Mouse (Mus musculus) liver, embryonic 13.5 days (tissue): ENCODE data around the gene Cbl. TPM values are rescaled to one million over a fixed set of nuclear protein-coding genes. Genes with fewer than 3 reads are reported as not detected.

ENCODE experiments used
- ATAC-seq: fragments of 200-750 bp; cut with Nextera tagmentation; 2 replicates; pipeline ENCODE4 v1.8.0; 2017; ENCODE audit warnings: low read depth, mild to moderate bottlenecking, moderate number of reproducible peaks, moderate library complexity
- DNase-seq: peaks from one replicate; pipeline ENCODE4 v3.0.0; 2022
- H3K27ac ChIP-seq: fragments of 300-500 bp; sonication (generic); 2 replicates; pipeline ENCODE4 v1.5.1; 2015; ENCODE audit warnings: moderate library complexity, mild to moderate bottlenecking, inconsistent platforms
- H3K27me3 ChIP-seq: fragments of 300-500 bp; sonication (generic); 2 replicates; pipeline ENCODE4 v1.6.1; 2015; ENCODE audit warnings: mild to moderate bottlenecking, inconsistent platforms
- H3K36me3 ChIP-seq: fragments of 300-500 bp; sonication (generic); 2 replicates; pipeline ENCODE4 v1.6.1; 2015; ENCODE audit warnings: mild to moderate bottlenecking, inconsistent platforms
- H3K4me1 ChIP-seq: fragments of 300-500 bp; sonication (generic); replicated peaks from 2 replicates; pipeline ENCODE4 v1.6.1; 2015; ENCODE audit warnings: inconsistent platforms
- H3K4me2 ChIP-seq: fragments of 300-500 bp; sonication (generic); 2 replicates; pipeline ENCODE4 v1.6.1; 2015; ENCODE audit warnings: inconsistent platforms, mild to moderate bottlenecking, moderate library complexity
- H3K4me3 ChIP-seq: fragments of 300-500 bp; sonication (generic); replicated peaks from 2 replicates; pipeline ENCODE4 v1.5.1; 2015; ENCODE audit warnings: mild to moderate bottlenecking, inconsistent platforms
- H3K9ac ChIP-seq: fragments of 300-500 bp; sonication (generic); 2 replicates; pipeline ENCODE4 v1.6.1; 2015; ENCODE audit warnings: mild to moderate bottlenecking, inconsistent platforms
- H3K9me3 ChIP-seq: fragments of 300-500 bp; sonication (generic); replicated peaks from 2 replicates; pipeline ENCODE4 v1.6.1; 2016; ENCODE audit warnings: inconsistent platforms
- WGBS: fragments of 180-500 bp; shearing (Covaris S2); methylation state at CpG from one replicate; pipeline ENCODE4 v1.1.7; 2015; ENCODE audit not compliant: insufficient replicate concordance; 5-methylcytosine and 5-hydroxymethylcytosine counted together
- polyA plus RNA-seq: library from polyadenylated mRNA; unstranded; fragments of >200 nt; fragmentation: Nextera tagmentation; extraction: Ambion mirVana; gene quantifications from 2 replicates; pipeline ENCODE4 v1.2.1, GENCODE M21; 2015

The Cbl gene
- polyA plus RNA-seq, 1 experiment from 2014 or later, result 5.7 TPM

DNA sequence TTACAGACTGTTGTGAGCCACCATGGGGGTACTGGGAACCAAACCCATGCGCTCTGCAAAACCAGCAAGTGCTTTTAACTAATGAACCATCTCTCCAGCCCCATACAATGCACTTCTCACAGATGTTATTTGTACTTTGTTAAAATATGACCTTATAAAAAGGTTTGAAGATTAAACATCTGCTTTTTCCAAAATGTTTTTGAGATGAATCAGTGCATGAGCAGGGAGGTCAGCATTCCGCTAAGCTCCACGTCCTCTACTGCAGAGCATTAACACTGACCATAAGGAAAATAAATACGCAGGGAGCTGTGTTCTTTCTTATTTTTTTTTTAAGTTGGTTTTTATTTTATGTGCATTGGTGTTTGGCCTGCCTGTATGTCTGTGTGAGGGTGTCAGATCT, 21.4 kb downstream of the Cbl start:
- Histone ChIP-seq H3K9me3 (no peaks in the 10 kb centered on the region), H3K27ac (no peak overlapping the region), H3K4me2 (no peak overlapping the region), H3K27me3 (no peaks in the 10 kb centered on the region), H3K9ac (no peak overlapping the region), H3K4me1 (0 out of 2 replicates have a peak, but pooled peaks cover 11% of the 10 kb centered on the region), H3K36me3 (peaks cover 4% of the 10 kb centered on the region; the same call in 1 of the 2 replicates), H3K4me3 (no peak overlapping the region)
- 90% methylated on average over 4 of the region's 4 CpGs for WGBS
- DNase-seq (no peak), ATAC-seq (no peak)

DNA sequence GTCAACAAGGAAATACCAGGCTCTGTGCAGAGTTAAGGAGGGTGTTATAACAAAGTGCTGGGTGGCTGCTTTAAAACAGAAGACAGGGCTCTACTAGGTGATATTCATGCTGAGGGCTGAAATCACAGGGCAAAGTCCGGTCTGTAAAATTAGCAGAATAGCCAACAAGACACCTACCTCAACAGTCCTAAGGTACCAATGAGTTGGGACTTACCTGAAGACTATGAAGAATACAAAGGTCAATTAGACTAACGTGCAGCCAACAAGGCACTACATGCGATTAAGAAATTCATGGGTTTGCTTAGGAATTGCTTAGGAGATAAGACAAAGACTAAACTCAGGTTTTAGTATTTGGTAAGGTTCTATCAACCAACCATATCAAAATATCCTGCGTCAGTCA, 24.4 kb downstream of the Cbl start:
- Histone ChIP-seq H3K4me3 (no peak overlapping the region), H3K9me3 (no peaks in the 10 kb centered on the region), H3K4me1 (peaks cover 15% of the 10 kb centered on the region; the same call in 1 of the 2 replicates), H3K27me3 (no peaks in the 10 kb centered on the region), H3K27ac (no peak overlapping the region), H3K9ac (no peak overlapping the region), H3K4me2 (no peak overlapping the region), H3K36me3 (peaks cover 4% of the 10 kb centered on the region; the same call in 1 of the 2 replicates)
- ATAC-seq (no peak), DNase-seq (no peak)
- 89% methylated on average over 4 of the region's 4 CpGs for whole genome bisulfite sequencing

DNA sequence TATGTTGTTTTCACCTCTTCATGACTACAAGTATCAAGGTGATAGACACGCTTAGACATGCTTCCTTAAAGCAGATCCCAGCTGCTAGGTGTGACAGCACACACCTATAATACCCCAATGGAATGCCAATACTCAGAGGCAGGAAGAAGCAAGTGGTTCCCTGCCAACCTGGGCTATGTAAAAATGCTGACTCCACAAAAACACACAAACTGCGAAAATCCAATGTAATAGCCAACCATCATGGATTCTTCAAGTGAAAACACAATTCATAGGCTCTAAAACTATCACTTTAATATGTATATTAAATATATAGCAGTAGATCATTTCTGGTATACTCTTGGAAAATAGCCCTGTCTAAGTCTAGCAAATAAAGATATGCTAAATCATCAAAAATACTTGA, 26.0 kb downstream of the Cbl start:
- peaks cover 4% of the 10 kb centered on the region; the same call in 1 of the 2 replicates for H3K36me3 ChIP-seq
- DNase-seq (no peak), ATAC-seq (no peak)
- no peaks in the 10 kb centered on the region for H3K27me3 ChIP-seq
- H3K4me3 ChIP-seq, result no peak overlapping the region
- no peak overlapping the region for H3K27ac ChIP-seq
- no peak overlapping the region for H3K4me2 ChIP-seq
- H3K9me3 ChIP-seq, result no peaks in the 10 kb centered on the region
- H3K9ac ChIP-seq, result no peak overlapping the region
- 72% methylated on average over 2 of the region's 2 CpGs for WGBS
- H3K4me1 ChIP-seq, result peaks cover 13% of the 10 kb centered on the region; the same call in 1 of the 2 replicates

DNA sequence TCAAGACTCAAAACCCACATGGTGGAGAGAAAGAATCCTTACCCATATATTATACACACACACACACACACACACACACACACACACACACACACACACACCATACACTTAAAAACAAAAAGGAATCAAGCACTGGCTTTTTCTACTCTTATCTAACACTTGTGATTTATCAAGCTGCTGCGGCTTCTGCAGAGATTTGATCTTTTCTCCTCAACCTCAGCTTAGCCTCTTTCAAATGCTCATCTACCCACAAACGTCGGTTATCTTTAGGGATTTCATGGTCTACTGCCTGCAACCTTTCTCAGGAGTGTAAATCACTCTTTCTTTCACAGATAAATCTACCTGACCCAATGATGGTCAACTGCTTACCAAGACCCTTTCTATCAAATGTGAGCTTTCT, 33.4 kb downstream of the Cbl start:
- H3K27me3 ChIP-seq, result no peaks in the 10 kb centered on the region
- 66% methylated on average over 3 of the region's 3 CpGs for WGBS
- H3K4me1 ChIP-seq, result peaks cover 9% of the 10 kb centered on the region; the same call in 1 of the 2 replicates
- H3K9me3 ChIP-seq, result no peaks in the 10 kb centered on the region
- no peak overlapping the region for H3K9ac ChIP-seq
- H3K27ac ChIP-seq, result no peak overlapping the region
- no peak overlapping the region for H3K4me3 ChIP-seq
- DNase-seq (no peak), ATAC-seq (no peak)
- no peak overlapping the region for H3K4me2 ChIP-seq
- H3K36me3 ChIP-seq, result peaks cover 37% of the 10 kb centered on the region

DNA sequence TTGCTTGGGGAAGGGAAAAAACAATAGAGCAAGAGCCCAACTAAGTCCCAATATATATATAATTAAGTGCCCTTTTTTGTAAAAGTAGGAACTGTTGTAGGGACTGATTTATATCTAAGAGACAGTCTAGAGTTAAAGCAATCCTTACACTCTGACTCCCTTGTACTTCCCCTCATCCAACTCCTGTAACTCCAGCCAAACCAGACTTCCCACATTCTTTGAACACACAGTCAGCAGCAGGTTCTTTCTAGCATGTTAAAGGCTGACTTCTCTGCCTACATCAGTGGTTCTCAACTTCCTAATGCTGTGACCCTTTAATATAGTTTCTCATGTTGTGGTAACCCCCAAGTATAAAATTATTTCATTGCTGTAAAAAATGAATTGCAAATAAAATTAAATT, 34.3 kb downstream of the Cbl start:
- H3K4me2 ChIP-seq, result no peak overlapping the region
- H3K27me3 ChIP-seq, result no peaks in the 10 kb centered on the region
- H3K36me3 ChIP-seq, result peaks cover 37% of the 10 kb centered on the region
- DNase-seq (no peak), ATAC-seq (no peak)
- H3K9ac ChIP-seq, result no peak overlapping the region
- H3K27ac ChIP-seq, result no peak overlapping the region
- peaks cover 8% of the 10 kb centered on the region for H3K4me1 ChIP-seq
- H3K9me3 ChIP-seq, result no peaks in the 10 kb centered on the region
- H3K4me3 ChIP-seq, result no peak overlapping the region

DNA sequence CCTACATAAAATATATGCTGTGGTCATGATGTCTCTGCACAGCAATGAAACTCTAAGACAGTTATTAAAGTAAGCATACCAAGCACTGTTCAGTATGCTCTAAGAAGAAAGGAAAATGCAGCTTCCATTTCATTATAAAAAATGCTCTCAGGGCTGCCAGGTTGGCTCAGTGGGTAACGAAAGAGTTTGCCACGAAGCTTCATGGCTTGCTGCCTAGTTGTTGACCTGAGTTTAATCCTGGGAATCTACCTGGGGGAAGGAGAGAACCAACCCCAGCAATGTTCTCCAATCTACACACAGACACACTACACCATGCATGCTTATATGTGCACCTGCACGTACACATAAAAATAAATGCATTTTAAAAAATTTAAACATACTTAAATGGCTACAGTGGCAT, 34.7 kb downstream of the Cbl start:
- Histone ChIP-seq H3K9me3 (no peaks in the 10 kb centered on the region), H3K4me3 (no peak overlapping the region), H3K9ac (no peak overlapping the region), H3K36me3 (peaks cover 37% of the 10 kb centered on the region), H3K4me2 (no peak overlapping the region), H3K4me1 (peaks cover 9% of the 10 kb centered on the region), H3K27ac (no peak overlapping the region), H3K27me3 (no peaks in the 10 kb centered on the region)
- 81% methylated on average over 3 of the region's 3 CpGs for WGBS
- ATAC-seq, result no peak
- no peak for DNase-seq

DNA sequence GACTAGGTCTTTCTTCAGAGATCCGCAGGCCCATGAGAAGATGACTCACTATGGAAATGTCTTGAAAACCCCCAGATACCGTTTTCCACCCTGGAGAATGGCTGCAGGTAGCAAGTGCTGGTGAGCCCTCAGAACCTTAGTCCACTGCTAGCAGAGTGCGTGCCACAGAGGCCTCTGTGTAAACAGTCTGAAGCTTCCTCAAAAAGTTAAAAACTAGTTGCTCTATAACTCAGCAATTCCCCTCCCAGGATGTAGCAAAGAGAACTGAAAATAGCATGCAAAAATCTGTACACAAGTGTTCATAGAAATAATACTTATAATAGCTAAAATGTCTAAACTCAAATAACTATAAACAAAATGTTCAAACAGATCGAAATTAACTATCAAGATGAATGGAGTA, 37.5 kb downstream of the Cbl start:
- H3K4me2 ChIP-seq, result no peak overlapping the region
- no peaks in the 10 kb centered on the region for H3K27me3 ChIP-seq
- no peak for ATAC-seq
- H3K4me3 ChIP-seq, result no peak overlapping the region
- peaks cover 33% of the 10 kb centered on the region for H3K36me3 ChIP-seq
- H3K27ac ChIP-seq, result no peak overlapping the region
- no peaks in the 10 kb centered on the region for H3K9me3 ChIP-seq
- DNase-seq, result no peak
- peaks cover 20% of the 10 kb centered on the region for H3K4me1 ChIP-seq
- WGBS, result 75% methylated on average over 4 of the region's 4 CpGs
- no peak overlapping the region for H3K9ac ChIP-seq

DNA sequence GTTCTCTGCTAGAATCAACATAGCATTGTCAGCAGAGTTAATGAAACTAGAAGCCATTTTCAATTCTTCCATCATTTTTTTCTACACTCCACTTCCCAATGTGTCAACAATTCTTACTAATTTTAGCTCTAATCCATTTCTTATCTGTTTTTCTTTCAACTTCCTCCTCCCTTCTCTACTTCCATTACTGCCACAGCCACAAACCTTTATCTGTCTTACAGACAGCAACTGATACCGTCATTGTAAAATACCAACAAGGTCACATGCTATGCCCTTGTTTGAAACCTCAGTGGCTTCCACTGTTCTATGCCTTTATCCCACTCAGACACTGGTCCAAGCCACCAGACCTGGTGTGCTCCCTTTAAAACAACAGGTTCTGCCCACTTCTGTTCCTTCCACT, 39.8 kb downstream of the Cbl start:
- H3K4me1 ChIP-seq, result peaks cover 17% of the 10 kb centered on the region
- no peak overlapping the region for H3K4me2 ChIP-seq
- H3K9ac ChIP-seq, result no peak overlapping the region
- no peak for ATAC-seq
- H3K4me3 ChIP-seq, result no peak overlapping the region
- no peak overlapping the region for H3K27ac ChIP-seq
- no peaks in the 10 kb centered on the region for H3K9me3 ChIP-seq
- no peaks in the 10 kb centered on the region for H3K27me3 ChIP-seq
- peaks cover 18% of the 10 kb centered on the region for H3K36me3 ChIP-seq
- 4% methylated on average over 1 of the region's 1 CpGs for WGBS
- DNase-seq, result no peak

DNA sequence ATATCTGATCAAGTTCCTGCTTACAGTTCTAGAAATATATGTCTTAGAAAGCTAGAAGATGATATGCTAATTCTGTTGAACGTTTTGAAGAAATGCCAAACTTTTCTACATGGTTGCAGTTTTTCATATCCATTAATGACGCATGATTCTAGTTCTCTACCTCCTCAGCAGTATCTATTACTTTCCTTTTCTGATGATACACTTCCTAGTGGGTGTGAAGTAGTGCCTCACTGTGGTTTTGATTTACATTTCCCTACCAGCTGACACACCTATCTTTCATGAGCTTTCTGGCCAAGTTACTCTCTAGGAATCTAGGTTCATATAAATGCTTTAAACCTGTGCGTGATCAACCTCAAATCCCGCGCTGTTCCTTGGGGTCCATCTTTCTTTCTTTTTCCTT, 41.1 kb downstream of the Cbl start:
- Histone ChIP-seq H3K9me3 (no peaks in the 10 kb centered on the region), H3K4me2 (no peak overlapping the region), H3K9ac (no peak overlapping the region), H3K27ac (no peak overlapping the region), H3K36me3 (peaks cover 9% of the 10 kb centered on the region), H3K4me1 (peaks cover 18% of the 10 kb centered on the region), H3K4me3 (no peak overlapping the region), H3K27me3 (no peaks in the 10 kb centered on the region)
- ATAC-seq (no peak), DNase-seq (no peak)
- 87% methylated on average over 5 of the region's 5 CpGs for WGBS

DNA sequence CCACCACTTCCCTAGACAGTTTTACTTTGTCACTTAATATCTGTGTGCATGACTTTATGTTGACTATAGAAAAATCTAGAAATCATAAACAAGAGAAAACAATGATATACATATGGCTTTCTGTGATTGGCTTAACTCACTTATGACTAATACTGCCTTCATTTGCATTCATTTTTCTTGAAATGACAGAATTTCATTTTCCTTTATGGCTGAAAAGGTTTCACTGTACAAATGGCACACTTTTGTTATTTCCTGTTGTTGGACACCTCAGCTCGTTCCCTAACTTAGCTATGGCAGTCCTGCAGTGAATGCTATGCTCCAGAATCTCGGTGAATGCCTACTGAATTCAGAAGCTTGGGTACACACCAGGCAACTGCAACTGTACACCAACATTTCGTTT, 41.5 kb downstream of the Cbl start:
- 68% methylated on average over 3 of the region's 3 CpGs for WGBS
- Histone ChIP-seq H3K9me3 (no peaks in the 10 kb centered on the region), H3K4me1 (peaks cover 23% of the 10 kb centered on the region)

DNA sequence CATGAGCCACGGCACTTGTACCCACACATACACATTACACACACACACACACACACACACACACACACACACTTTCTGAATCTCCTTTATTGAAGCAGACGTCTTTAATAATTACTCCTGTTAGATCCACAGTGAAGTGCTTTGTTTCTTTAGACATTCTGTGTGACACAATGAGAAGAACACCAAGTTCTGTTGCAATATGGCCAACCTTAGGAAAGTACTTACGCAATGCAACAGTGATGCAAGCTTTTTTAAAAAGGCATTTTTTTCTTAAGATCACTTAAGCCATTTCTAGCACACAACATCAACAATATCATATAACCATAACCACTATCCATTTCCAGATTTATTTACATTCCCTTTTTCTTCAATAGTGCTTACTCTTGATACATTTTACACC, 42.7 kb downstream of the Cbl start:
- Histone ChIP-seq H3K27me3 (no peaks in the 10 kb centered on the region), H3K9me3 (no peaks in the 10 kb centered on the region), H3K4me2 (no peak overlapping the region), H3K9ac (no peak overlapping the region), H3K36me3 (no peaks in the 10 kb centered on the region; the same call in 1 of the 2 replicates), H3K27ac (no peak overlapping the region), H3K4me3 (no peak overlapping the region), H3K4me1 (peaks cover 27% of the 10 kb centered on the region)
- 72% methylated on average over 3 of the region's 3 CpGs for WGBS
- ATAC-seq, result no peak
- no peak for DNase-seq

More for the DNA sequence above, 41.5 kb downstream of the Cbl start:
- Histone ChIP-seq H3K4me3 (no peak overlapping the region), H3K36me3 (peaks cover 4% of the 10 kb centered on the region; the same call in 1 of the 2 replicates), H3K9ac (no peak overlapping the region), H3K4me2 (no peak overlapping the region), H3K27ac (no peak overlapping the region), H3K27me3 (no peaks in the 10 kb centered on the region)
- ATAC-seq (no peak), DNase-seq (no peak)

DNA sequence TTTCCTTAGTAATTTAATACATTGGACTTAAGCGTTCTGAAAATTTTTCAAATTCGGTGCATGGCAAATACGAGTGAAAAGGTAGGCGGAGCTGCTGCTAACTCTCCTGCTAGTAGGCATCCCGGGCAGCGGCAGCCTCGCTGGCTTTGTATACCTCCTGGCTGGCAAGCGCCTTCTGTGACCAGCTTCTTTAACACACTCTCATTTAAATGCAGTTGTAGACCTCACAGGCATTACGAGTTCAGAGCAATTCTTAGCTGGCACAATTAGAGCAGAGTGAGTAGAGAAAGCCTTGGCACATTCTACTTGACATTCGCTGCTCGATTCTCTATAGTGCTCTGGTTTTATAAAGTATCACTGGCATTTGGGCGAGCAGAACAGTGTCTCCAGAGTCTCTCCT, 45.6 kb downstream of the Cbl start:
- Histone ChIP-seq H3K27me3 (no peaks in the 10 kb centered on the region), H3K4me1 (peaks cover 14% of the 10 kb centered on the region; the same call in 1 of the 2 replicates), H3K27ac (no peak overlapping the region), H3K4me2 (no peak overlapping the region), H3K36me3 (no peaks in the 10 kb centered on the region; the same call in 1 of the 2 replicates), H3K9ac (no peak overlapping the region), H3K4me3 (no peak overlapping the region), H3K9me3 (no peaks in the 10 kb centered on the region)
- no peak for DNase-seq
- 81% methylated on average over 12 of the region's 12 CpGs for WGBS
- ATAC-seq, result no peak
